Mouse (Mus musculus) stomach, embryonic 15.5 days (tissue): ENCODE measurements around the gene Cd82. TPM values are rescaled to one million over a fixed set of nuclear protein-coding genes. Genes with fewer than 3 reads are reported as not detected.
A peak's percentile ranks its signal among the peaks of the same experiment; 100 is the strongest.

Source experiments
- ATAC-seq: fragments of 200-750 bp; cut with Nextera tagmentation; 2 replicates; pipeline ENCODE4 v1.8.0; 2017; ENCODE audit warnings: low read depth, moderate number of reproducible peaks, moderate TSS enrichment; ENCODE audit not compliant: insufficient read depth, low FRiP score
- H3K27ac ChIP-seq: fragments of 300-500 bp; sonication (generic); 2 replicates; pipeline ENCODE4 v1.5.1; 2015; ENCODE audit warnings: mild to moderate bottlenecking, inconsistent platforms
- H3K27me3 ChIP-seq: fragments of 300-500 bp; sonication (generic); replicated peaks from 2 replicates; pipeline ENCODE4 v1.6.1; 2015; ENCODE audit warnings: inconsistent platforms
- H3K36me3 ChIP-seq: fragments of 300-500 bp; sonication (generic); 2 replicates; pipeline ENCODE4 v1.6.1; 2015; ENCODE audit warnings: inconsistent platforms
- H3K4me1 ChIP-seq: fragments of 300-500 bp; sonication (generic); 2 replicates; pipeline ENCODE4 v1.6.1; 2015; ENCODE audit warnings: inconsistent platforms
- H3K4me2 ChIP-seq: fragments of 300-500 bp; sonication (generic); 2 replicates; pipeline ENCODE4 v1.6.1; 2015; ENCODE audit warnings: mild to moderate bottlenecking, inconsistent platforms
- H3K4me3 ChIP-seq: fragments of 300-500 bp; sonication (generic); replicated peaks from 2 replicates; pipeline ENCODE4 v1.5.1; 2015; ENCODE audit warnings: inconsistent platforms
- H3K9ac ChIP-seq: fragments of 300-500 bp; sonication (generic); 2 replicates; pipeline ENCODE4 v1.6.1; 2015; ENCODE audit warnings: inconsistent platforms
- H3K9me3 ChIP-seq: fragments of 300-500 bp; sonication (generic); 2 replicates; pipeline ENCODE4 v1.6.1; 2016; ENCODE audit warnings: inconsistent platforms
- WGBS: fragments of 180-500 bp; shearing (Covaris S2); methylation state at CpG from one replicate; pipeline ENCODE4 v1.1.7; 2015; 5-methylcytosine and 5-hydroxymethylcytosine counted together
- polyA plus RNA-seq: library from polyadenylated mRNA; unstranded; fragments of >200 nt; fragmentation: Nextera tagmentation; extraction: Ambion mirVana; gene quantifications from 2 replicates; pipeline ENCODE4 v1.2.1, GENCODE M21; 2015

Cd82 gene
- polyA plus RNA-seq, 1 experiment from 2014 or later: 95.0 TPM

DNA sequence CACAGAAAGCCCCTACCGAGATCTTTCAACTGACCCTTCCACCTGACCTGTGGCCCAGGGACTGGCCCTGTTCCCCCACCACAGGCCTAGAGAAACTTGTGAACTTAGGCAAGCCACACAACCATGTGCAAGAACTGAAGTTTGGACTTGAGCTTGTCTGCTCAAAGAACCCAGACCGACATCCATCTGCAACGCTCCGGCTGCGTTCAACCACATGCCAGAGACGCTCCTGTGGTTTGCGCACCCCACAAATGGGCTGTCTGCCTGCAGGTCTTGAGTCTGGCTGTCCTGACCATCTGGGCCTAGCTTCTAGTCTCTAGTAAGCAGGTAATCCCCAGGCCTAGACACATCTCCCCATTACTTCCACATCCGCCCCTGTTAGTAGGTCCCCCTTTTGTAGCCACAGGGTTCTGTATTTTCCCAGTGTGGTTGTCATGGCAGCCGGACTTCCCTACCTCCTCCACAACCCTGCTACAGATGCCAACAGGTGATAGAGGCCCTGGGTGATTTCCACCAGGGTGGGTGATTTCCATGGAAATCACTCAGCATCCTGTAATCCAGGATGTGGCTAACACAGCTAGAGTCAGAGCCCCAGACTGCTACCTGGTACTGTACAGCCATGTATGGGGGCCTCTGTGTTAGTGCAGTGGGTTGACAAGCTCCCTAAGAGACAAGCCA, 38.5 kb downstream of the Cd82 start:
- Histone ChIP-seq H3K27ac (no peak overlapping the region), H3K27me3 (no peaks in the 10 kb centered on the region), H3K36me3 (no peaks in the 10 kb centered on the region), H3K9me3 (no peaks in the 10 kb centered on the region), H3K4me2 (no peak overlapping the region), H3K9ac (no peak overlapping the region), H3K4me1 (no peaks in the 10 kb centered on the region), H3K4me3 (no peak overlapping the region)
- 89% methylated on average over 9 of the region's 9 CpGs for WGBS
- ATAC-seq: no peak

DNA sequence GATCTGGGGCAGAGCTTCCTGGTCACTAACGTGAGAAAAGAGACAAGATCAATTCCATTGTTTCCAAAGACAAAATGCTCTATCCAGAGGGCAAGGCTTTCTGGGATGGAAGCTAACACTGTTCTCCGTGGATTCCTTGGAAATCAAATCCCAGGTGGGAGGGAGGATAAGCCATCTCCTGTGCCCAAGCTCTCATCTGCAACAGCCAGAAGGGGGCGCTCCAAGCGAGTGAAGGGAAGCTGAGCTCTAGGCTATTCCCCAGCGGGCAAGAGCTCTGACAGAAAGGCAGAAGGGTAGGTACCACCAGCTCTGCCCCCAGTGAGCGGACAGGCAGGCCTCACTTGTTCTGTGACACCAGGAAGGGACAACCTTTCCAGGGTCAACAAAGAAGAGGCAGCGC, 41.6 kb downstream of the Cd82 start:
- no peak overlapping the region for H3K9ac ChIP-seq
- H3K4me3 ChIP-seq: no peak overlapping the region
- H3K4me1 ChIP-seq: no peaks in the 10 kb centered on the region
- no peaks in the 10 kb centered on the region for H3K36me3 ChIP-seq
- no peaks in the 10 kb centered on the region for H3K9me3 ChIP-seq
- H3K27me3 ChIP-seq: no peaks in the 10 kb centered on the region
- WGBS: 32% methylated on average over 7 of the region's 7 CpGs
- H3K4me2 ChIP-seq: no peak overlapping the region
- no peak for ATAC-seq
- no peak overlapping the region for H3K27ac ChIP-seq

DNA sequence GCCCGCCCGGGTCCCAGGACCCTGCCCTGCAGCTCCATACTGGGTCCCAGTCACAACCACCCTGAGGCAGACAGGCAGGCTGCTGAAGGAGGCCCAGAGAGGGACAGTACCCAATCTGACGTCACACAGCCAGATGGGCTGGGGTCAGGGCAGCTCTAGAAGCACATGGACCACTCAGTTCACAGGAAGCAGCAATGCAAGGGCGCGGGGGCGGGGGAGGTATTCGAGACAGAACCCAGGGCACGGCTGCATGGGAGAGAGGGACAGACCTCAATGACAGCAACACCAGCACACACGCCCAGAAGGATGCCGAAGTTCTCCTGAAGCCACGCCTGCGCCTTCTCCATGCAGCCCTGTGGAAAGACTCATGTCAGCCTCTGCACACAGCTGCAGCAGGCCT, 43.0 kb downstream of the Cd82 start:
- Histone ChIP-seq H3K36me3 (no peaks in the 10 kb centered on the region), H3K27me3 (no peaks in the 10 kb centered on the region), H3K4me3 (no peak overlapping the region), H3K27ac (no peak overlapping the region), H3K9me3 (no peaks in the 10 kb centered on the region), H3K4me1 (no peaks in the 10 kb centered on the region), H3K9ac (no peak overlapping the region), H3K4me2 (no peak overlapping the region)
- WGBS: 79% methylated on average over 12 of the region's 12 CpGs
- no peak for ATAC-seq

DNA sequence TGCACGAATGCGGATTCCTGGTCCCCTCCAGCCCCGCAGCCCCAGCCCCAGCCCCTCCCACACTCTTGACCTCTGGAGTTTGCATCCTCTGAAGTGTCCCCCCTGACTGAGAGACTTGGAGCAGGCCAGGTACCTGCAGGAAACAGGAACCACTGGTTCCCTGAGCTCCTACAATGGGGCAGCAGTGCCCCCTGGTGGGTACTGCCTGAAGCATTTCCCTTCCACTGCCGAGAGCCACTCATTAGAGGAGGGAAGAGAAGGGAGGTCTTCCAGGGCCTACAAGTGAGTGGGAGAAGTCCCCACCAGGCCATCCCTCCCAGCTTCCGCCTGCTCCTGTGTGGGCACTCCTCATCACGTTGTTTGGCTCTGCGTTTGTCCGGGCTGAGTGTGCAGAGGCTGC, 44.5 kb downstream of the Cd82 start:
- Histone ChIP-seq H3K9me3 (no peaks in the 10 kb centered on the region), H3K27me3 (no peaks in the 10 kb centered on the region), H3K4me2 (no peak overlapping the region), H3K36me3 (no peaks in the 10 kb centered on the region), H3K9ac (no peak overlapping the region), H3K4me3 (no peak overlapping the region), H3K4me1 (no peaks in the 10 kb centered on the region), H3K27ac (no peak overlapping the region)
- no peak for ATAC-seq
- 12% methylated on average over 7 of the region's 8 CpGs for WGBS

DNA sequence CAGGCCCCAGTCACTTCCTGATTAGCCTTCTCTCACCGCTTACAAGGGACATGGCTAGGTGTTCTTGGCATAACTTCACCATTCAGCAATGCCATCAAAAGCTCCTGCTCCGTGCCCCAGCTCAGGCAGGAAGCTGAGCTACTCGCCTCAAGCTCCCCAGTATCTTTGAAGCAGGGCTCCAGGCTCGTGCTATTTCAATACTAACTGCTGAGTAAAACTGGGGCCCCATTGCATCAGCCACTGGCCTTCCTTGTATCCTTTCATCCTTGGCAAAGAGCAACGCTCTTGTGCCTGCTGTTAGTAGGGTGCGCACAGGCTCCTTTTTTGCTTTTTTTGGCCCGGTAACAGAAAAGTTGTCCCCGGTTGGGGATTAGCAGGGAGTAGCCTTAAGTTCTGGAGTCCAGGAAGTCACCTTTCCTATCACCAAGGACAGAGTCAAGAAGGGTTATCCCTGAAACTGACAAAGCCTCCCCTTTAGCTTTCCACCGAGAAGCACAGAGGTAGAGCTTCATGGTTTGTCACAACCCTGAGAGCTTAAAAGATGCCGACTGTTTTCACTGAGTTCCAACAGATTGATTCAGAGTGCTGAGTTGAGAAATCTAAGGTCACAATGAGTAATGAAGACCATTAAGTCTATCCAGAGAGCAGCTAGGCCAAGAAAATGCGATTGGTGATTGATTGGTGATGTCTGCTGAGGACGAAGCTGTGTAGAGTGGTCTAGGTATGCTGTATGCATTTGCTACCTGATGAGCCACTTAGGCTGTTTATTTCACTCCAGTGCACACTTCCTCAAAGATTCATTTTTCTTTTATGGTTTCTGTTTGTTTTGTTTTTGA, 45.8 kb downstream of the Cd82 start:
- Histone ChIP-seq H3K4me3 (no peak overlapping the region), H3K4me1 (no peaks in the 10 kb centered on the region), H3K36me3 (no peaks in the 10 kb centered on the region), H3K9ac (no peak overlapping the region), H3K27me3 (no peaks in the 10 kb centered on the region), H3K9me3 (no peaks in the 10 kb centered on the region), H3K4me2 (no peak overlapping the region), H3K27ac (no peak overlapping the region)
- ATAC-seq: no peak
- WGBS: 78% methylated on average over 12 of the region's 12 CpGs

DNA sequence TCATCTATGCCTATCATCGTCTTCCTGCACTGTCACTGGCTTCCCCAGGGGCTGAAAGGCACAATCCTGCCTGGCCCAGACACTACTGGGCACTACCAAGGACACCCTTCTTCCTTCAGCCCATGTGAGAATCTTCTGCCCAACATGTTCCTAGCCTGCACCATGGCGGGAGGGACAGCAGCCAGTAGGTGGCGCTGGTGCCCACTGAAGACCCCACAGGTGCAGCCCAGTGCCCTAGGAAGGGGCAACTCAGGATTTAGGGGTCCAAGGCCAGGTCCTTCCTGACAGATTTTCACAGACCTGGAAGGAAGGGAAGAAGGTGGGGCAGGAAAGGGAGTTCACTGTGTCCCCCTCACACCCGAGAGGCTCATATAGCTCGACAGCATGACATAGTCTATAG, 47.7 kb downstream of the Cd82 start:
- Histone ChIP-seq H3K9me3 (no peaks in the 10 kb centered on the region), H3K27ac (no peak overlapping the region), H3K36me3 (no peaks in the 10 kb centered on the region), H3K4me3 (no peak overlapping the region), H3K9ac (no peak overlapping the region), H3K4me2 (no peak overlapping the region), H3K27me3 (no peaks in the 10 kb centered on the region), H3K4me1 (peaks cover 4% of the 10 kb centered on the region; the same call in 1 of the 2 replicates)
- WGBS: 51% methylated on average over 5 of the region's 5 CpGs
- ATAC-seq: no peak; the same call in 1 of the 2 replicates

DNA sequence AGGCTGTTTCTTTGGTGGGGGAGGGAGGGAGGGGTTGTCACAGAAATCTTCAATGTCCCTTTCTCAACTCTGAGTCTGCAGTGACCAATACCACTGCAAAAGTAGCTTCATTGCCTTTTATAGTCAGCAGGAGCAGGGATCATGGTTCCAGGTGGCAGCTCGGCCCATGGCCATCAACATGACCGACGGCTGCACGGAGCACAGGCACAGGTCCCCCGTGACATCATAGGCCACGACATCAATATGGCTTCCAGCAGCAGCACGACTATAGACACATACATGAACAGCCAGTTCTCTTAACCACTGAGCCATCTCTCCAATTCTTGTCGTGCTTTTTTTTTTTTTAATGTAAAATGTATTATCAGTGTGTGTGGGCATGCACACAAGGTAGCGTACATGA, 48.8 kb downstream of the Cd82 start:
- WGBS: 84% methylated on average over 9 of the region's 9 CpGs
- Histone ChIP-seq H3K4me1 (peaks cover 4% of the 10 kb centered on the region; the same call in 1 of the 2 replicates), H3K4me2 (no peak overlapping the region), H3K9ac (no peak overlapping the region), H3K36me3 (no peaks in the 10 kb centered on the region), H3K9me3 (no peaks in the 10 kb centered on the region), H3K27me3 (no peaks in the 10 kb centered on the region), H3K4me3 (no peak overlapping the region), H3K27ac (no peak overlapping the region)
- no peak for ATAC-seq

DNA sequence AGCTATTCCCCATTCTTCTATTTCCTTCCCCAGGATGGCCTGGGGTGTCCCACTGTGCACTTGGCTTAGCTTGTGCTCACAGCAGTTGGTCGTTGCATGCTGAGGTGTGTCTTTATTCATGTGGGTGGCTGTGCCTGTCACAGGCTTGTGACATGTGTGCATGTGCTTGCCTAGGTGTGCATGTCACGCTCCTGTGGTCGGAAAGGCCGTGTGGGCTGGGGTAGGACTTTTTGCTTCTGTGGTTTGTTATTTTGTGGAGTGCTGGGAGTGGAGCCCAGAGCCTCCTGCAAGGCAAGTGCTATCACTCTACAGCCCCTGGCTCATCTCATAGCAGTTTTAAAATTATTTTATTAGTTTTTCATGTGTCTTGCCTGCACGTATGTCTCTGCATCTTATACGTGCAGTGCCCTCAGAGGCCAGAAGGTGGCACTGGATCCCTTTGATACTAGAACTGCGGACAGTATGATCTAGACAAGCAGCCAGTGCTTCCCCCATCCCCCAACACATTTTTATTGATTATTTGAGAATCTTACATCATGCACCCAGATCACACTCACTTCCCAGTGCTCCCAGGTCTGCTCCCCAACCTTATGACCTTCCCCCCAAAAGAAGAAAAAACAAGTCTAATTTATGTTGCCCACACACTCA, 49.4 kb downstream of the Cd82 start:
- no peak overlapping the region for H3K4me3 ChIP-seq
- no peak overlapping the region for H3K9ac ChIP-seq
- no peaks in the 10 kb centered on the region for H3K9me3 ChIP-seq
- no peaks in the 10 kb centered on the region for H3K27me3 ChIP-seq
- no peak overlapping the region for H3K27ac ChIP-seq
- peaks cover 4% of the 10 kb centered on the region; the same call in 1 of the 2 replicates for H3K4me1 ChIP-seq
- 56% methylated on average over 7 of the region's 7 CpGs for WGBS
- H3K36me3 ChIP-seq: no peaks in the 10 kb centered on the region
- no peak overlapping the region for H3K4me2 ChIP-seq
- no peak for ATAC-seq

DNA sequence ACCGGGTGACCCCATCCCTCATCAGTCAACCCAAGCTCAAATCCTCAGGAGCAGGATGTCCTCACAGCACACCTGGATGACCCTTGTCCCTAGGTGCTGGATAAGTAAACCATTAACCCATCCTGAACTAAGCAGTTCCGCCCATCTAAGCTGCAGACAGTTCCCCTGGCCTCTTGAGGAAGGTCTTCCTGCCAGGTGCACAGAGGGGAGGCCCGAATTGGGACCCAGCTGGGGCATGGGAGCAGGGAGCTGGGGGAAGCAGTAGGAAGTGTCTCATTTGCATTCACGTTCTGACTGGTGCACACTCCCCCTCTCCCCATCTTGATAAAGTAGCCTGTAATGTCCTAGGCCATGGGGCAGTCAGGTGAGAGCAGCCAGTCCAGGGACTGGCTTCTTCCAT, 50.8 kb downstream of the Cd82 start:
- H3K4me3 ChIP-seq: no peak overlapping the region
- no peak overlapping the region for H3K4me2 ChIP-seq
- no peak for ATAC-seq
- H3K9ac ChIP-seq: no peak overlapping the region
- H3K36me3 ChIP-seq: no peaks in the 10 kb centered on the region
- H3K27ac ChIP-seq: no peak overlapping the region
- H3K4me1 ChIP-seq: peaks cover 4% of the 10 kb centered on the region; the same call in 1 of the 2 replicates
- no peaks in the 10 kb centered on the region for H3K27me3 ChIP-seq
- no peaks in the 10 kb centered on the region for H3K9me3 ChIP-seq
- 33% methylated on average over 4 of the region's 4 CpGs for WGBS

DNA sequence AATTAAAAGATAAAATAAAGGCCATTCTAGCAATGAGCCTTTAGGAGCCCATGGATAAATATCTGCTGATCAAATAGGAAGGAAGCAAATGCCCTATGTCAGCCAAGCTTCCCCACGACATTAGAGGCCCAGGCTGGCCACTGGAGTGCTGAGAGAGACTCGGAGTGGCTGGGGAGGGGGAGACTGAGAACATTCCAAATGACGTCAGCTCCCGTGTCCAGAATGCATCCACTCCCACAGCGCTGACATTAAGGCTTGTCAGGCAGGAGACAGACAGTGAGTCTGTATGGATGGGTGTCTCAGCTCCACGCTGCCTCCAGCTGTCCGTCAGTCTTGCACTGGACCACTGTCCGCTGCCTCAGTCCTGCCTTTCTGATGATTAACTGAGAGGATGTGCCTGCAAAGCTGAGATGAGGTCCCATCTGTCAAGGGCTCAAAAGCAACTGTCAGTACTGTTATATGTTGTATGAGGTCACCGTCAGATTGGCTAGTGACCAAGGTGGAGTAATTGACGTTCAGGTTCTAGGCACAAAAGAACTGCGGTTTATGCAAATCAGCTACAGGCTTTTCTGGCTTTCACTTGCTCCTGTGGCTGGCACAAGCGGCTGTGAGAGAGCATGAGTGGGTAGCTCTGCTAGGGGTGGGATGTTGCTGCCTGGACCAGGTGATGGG, 51.9 kb downstream of the Cd82 start:
- no peak overlapping the region for H3K9ac ChIP-seq
- no peaks in the 10 kb centered on the region for H3K9me3 ChIP-seq
- peaks cover 4% of the 10 kb centered on the region; the same call in 1 of the 2 replicates for H3K4me1 ChIP-seq
- H3K4me2 ChIP-seq: no peak overlapping the region
- 40% methylated on average over 12 of the region's 12 CpGs for WGBS
- H3K4me3 ChIP-seq: no peak overlapping the region
- no peaks in the 10 kb centered on the region for H3K27me3 ChIP-seq
- no peak for ATAC-seq
- H3K27ac ChIP-seq: no peak overlapping the region
- no peaks in the 10 kb centered on the region for H3K36me3 ChIP-seq

DNA sequence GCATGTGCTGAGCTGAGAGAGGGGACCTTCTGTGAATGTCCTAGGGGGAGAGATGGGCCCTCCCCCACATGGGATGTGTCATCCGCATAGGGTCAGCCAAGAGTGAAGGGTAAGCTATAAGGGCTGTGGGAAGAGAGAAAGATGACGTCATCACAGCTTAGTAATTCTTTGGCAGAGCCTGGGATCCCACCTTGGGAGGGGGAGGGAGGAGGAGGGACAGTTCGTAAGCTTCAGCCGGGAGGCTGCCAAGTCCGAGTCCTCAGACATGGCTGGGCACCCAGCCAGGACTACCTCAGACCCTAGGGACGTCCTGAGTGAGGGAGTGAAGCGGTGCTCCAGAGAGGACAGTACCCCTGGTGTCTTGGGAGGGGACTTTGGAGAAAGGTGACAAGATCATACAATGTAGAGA, 57.9 kb downstream of the Cd82 start:
- H3K4me1 ChIP-seq: peaks cover 10% of the 10 kb centered on the region; the same call in 1 of the 2 replicates
- no peaks in the 10 kb centered on the region for H3K36me3 ChIP-seq
- H3K4me2 ChIP-seq: no peak overlapping the region
- no peak overlapping the region for H3K9ac ChIP-seq
- 30% methylated on average over 7 of the region's 7 CpGs for WGBS
- H3K27ac ChIP-seq: no peak overlapping the region
- no peaks in the 10 kb centered on the region for H3K9me3 ChIP-seq
- H3K4me3 ChIP-seq: no peak overlapping the region
- H3K27me3 ChIP-seq: no peaks in the 10 kb centered on the region
- ATAC-seq: peak; percentile 49
